Mouse (Mus musculus) testis, adult 2 months (tissue): ENCODE measurements around the gene Gpr15.

ENCODE experiments used
- CTCF ChIP-seq: fragments of 200-500 bp; IDR thresholded peaks from 2 replicates; pipeline ENCODE4 v1.5.1; 2012; ENCODE audit warnings: low read depth, mild to moderate bottlenecking, inconsistent platforms, low read length, moderate library complexity; ENCODE audit not compliant: control insufficient read depth, insufficient read depth, insufficient replicate concordance
- POLR2A ChIP-seq: fragments of 200-500 bp; IDR thresholded peaks from 2 replicates; pipeline ENCODE4 v1.6.1; 2012; ENCODE audit warnings: low read depth, mild to moderate bottlenecking, inconsistent platforms, low read length, moderate library complexity; ENCODE audit not compliant: control insufficient read depth

- no peak for TF ChIP-seq POLR2A
- no peak for TF ChIP-seq CTCF
Observed at GRCm38 (mm10) chr16:58728176-58728671, 9.4 kb upstream of the Gpr15 start.
